Mouse (Mus musculus): ENCODE data around the gene Zmiz1.

- no peak for TF ChIP-seq CTCF (IDR thresholded peaks at IDR 0.05; ENCODE audit: control insufficient read depth, insufficient read depth, low read length)
- no peak for TF ChIP-seq POLR2A (IDR thresholded peaks at IDR 0.05; ENCODE audit: borderline replicate concordance, control insufficient read depth, low read depth, low read length)
These were observed 67.9 kb downstream of the Zmiz1 start for GRCm38 (mm10) chr14:25526872-25527271.
